Mouse (Mus musculus): ENCODE data around the gene Dglucy. TPM values are rescaled to one million over a fixed set of nuclear protein-coding genes. Genes with fewer than 3 reads are reported as not detected.

The Dglucy gene
- polyA plus RNA-seq, 1 experiment = 5.2 TPM

GRCm38 (mm10) chr12:100937441-100938360 lies 158.8 kb downstream of the Dglucy start:
- no peak overlapping the region for H3K4me3 ChIP-seq (replicated peaks; ENCODE audit: control insufficient read depth, low read depth, low read length)
- 62% methylated on average over 21 of the region's 21 CpGs for WGBS
- no peak for TF ChIP-seq CTCF (IDR thresholded peaks at IDR 0.05; ENCODE audit: control insufficient read depth, insufficient read depth, low read length)
- 0 out of 2 replicates have a peak, but pooled peaks have one; percentile 10 for TF ChIP-seq POLR2A (IDR thresholded peaks at IDR 0.05; ENCODE audit: borderline replicate concordance, control insufficient read depth, low read depth, low read length)
- H3K27ac ChIP-seq (ENCODE audit: control insufficient read depth, insufficient read depth, low read depth, low read length, poor library complexity) = peak overlapping the region; percentile 67
- H3K4me1 ChIP-seq (ENCODE audit: control insufficient read depth, insufficient read depth, low read length) = peaks cover 5% of the 10 kb centered on the region

- H3K4me1 ChIP-seq (ENCODE audit: control insufficient read depth, insufficient read depth, low read length) = peaks cover 5% of the 10 kb centered on the region
- no peak overlapping the region for H3K27ac ChIP-seq (ENCODE audit: control insufficient read depth, insufficient read depth, low read depth, low read length, poor library complexity)
- TF ChIP-seq CTCF (IDR thresholded peaks at IDR 0.05; ENCODE audit: control insufficient read depth, insufficient read depth, low read length) (no peak), POLR2A (IDR thresholded peaks at IDR 0.05; ENCODE audit: borderline replicate concordance, control insufficient read depth, low read depth, low read length) (no peak)
- H3K4me3 ChIP-seq (replicated peaks; ENCODE audit: control insufficient read depth, low read depth, low read length) = no peak overlapping the region
- WGBS = 64% methylated on average over 3 of the region's 3 CpGs
Measured at GRCm38 (mm10) chr12:100941361-100941760, 162.5 kb downstream of the Dglucy start.

- WGBS = 89% methylated on average over 4 of the region's 4 CpGs
- Histone ChIP-seq H3K4me3 (replicated peaks; ENCODE audit: control insufficient read depth, low read depth, low read length) (no peak overlapping the region), H3K4me1 (ENCODE audit: control insufficient read depth, insufficient read depth, low read length) (peaks cover 2% of the 10 kb centered on the region; the same call in 1 of the 2 replicates), H3K27ac (ENCODE audit: control insufficient read depth, insufficient read depth, low read depth, low read length, poor library complexity) (no peak overlapping the region)
- no peak for TF ChIP-seq POLR2A (IDR thresholded peaks at IDR 0.05; ENCODE audit: borderline replicate concordance, control insufficient read depth, low read depth, low read length)
- TF ChIP-seq CTCF (IDR thresholded peaks at IDR 0.05; ENCODE audit: control insufficient read depth, insufficient read depth, low read length) = no peak
Measured at GRCm38 (mm10) chr12:100943146-100943545, 164.3 kb downstream of the Dglucy start.

- TF ChIP-seq POLR2A (IDR thresholded peaks at IDR 0.05; ENCODE audit: borderline replicate concordance, control insufficient read depth, low read depth, low read length) (no peak), CTCF (IDR thresholded peaks at IDR 0.05; ENCODE audit: control insufficient read depth, insufficient read depth, low read length) (no peak)
- WGBS = 94% methylated on average over 21 of the region's 21 CpGs
- Histone ChIP-seq H3K4me1 (ENCODE audit: control insufficient read depth, insufficient read depth, low read length) (no peaks in the 10 kb centered on the region), H3K4me3 (replicated peaks; ENCODE audit: control insufficient read depth, low read depth, low read length) (no peak overlapping the region), H3K27ac (ENCODE audit: control insufficient read depth, insufficient read depth, low read depth, low read length, poor library complexity) (no peak overlapping the region)
Measured at GRCm38 (mm10) chr12:100944921-100945336, 166.1 kb downstream of the Dglucy start.

- Histone ChIP-seq H3K27ac (ENCODE audit: control insufficient read depth, insufficient read depth, low read depth, low read length, poor library complexity) (no peak overlapping the region), H3K4me1 (ENCODE audit: control insufficient read depth, insufficient read depth, low read length) (no peaks in the 10 kb centered on the region), H3K4me3 (replicated peaks; ENCODE audit: control insufficient read depth, low read depth, low read length) (no peak overlapping the region)
- TF ChIP-seq CTCF (IDR thresholded peaks at IDR 0.05; ENCODE audit: control insufficient read depth, insufficient read depth, low read length) = no peak
- no peak for TF ChIP-seq POLR2A (IDR thresholded peaks at IDR 0.05; ENCODE audit: borderline replicate concordance, control insufficient read depth, low read depth, low read length)
- 95% methylated on average over 12 of the region's 12 CpGs for WGBS
Measured at GRCm38 (mm10) chr12:100945501-100945900, 166.6 kb downstream of the Dglucy start.

GRCm38 (mm10) chr12:100945948-100946347 lies 167.1 kb downstream of the Dglucy start:
- 92% methylated on average over 12 of the region's 12 CpGs for WGBS
- TF ChIP-seq POLR2A (IDR thresholded peaks at IDR 0.05; ENCODE audit: borderline replicate concordance, control insufficient read depth, low read depth, low read length) (no peak), CTCF (IDR thresholded peaks at IDR 0.05; ENCODE audit: control insufficient read depth, insufficient read depth, low read length) (no peak)
- H3K4me1 ChIP-seq (ENCODE audit: control insufficient read depth, insufficient read depth, low read length) = no peaks in the 10 kb centered on the region
- H3K27ac ChIP-seq (ENCODE audit: control insufficient read depth, insufficient read depth, low read depth, low read length, poor library complexity) = no peak overlapping the region
- H3K4me3 ChIP-seq (replicated peaks; ENCODE audit: control insufficient read depth, low read depth, low read length) = no peak overlapping the region

Other genes with a start within 250 kb of the Dglucy start
- gene Rps6ka5, start 52.1 kb upstream of the Dglucy start, polyA plus RNA-seq (2011; ENCODE audit: insufficient read depth, insufficient read length, low replicate concordance, missing spikeins) = 3.8 and 5.3 TPM in 2 replicates
- 1.4 TPM in 1 of 2 replicates, not detected in the other for gene Gpr68, start 129.1 kb downstream of the Dglucy start, polyA plus RNA-seq (2011; ENCODE audit: insufficient read depth, insufficient read length, low replicate concordance, missing spikeins)
- gene Ccdc88c, start 250.0 kb downstream of the Dglucy start, polyA plus RNA-seq (2011; ENCODE audit: insufficient read depth, insufficient read length, low replicate concordance, missing spikeins) = 68.4 and 138 TPM in 2 replicates

Data from bone marrow, adult 2 months (tissue).